Mouse (Mus musculus): ENCODE data around the gene Polr3f.

Gene Polr3f

DNA sequence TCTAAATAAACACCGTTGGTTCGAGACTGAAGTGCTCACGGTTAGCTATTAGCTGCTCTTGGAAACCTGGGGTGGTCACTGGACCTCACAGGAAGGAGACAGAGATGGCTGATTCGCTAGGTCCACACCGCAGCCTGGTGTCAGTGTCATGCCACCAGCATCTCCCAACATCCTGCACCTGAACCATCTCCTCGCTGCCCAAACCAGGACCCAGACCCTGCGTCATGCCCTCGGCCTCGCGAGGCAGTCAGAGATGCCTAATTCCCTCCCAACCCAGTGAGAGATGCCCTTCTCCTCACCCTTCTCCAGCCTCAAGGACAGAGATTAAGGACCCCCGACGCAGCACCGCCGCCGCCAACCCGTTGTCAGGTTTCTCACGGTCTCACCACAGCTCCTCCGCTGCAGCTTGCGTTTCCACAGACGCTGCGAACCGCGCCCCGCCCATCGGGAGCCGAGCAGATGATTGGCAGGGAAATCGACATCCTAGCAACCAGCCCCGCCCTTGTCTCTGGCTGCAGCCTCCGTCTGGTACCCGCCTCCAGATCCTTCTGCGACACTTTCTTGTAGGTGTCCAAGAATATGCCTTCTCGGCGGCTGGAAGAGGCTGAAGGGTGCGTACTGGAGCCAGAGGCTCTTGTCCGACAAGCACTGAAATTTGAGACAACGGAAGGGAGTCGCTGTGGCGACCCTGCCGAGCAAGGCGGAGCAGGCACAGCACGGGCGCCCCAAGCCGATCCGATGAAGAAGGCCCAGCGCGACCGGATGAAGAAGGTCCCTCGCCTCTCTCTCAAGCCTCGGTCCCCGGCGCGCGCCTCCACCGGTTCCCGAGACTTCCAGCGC lies at the start of gene Polr3f, which contains the start of gene Dzank1:
TSS of gene Polr3f (plus strand) at position 738 of the 840 bp plus-strand sequence.
TSS of gene Dzank1 (minus strand) at position 434 of the 840 bp plus-strand sequence.
- DNase-seq (ENCODE audit: low spot score in 2 of 2) = peak; percentile 96 to 97

GRCm38 (mm10) chr2:144479421-144479820 lies 48.1 kb upstream of the Polr3f start:
- DNase-seq (ENCODE audit: low spot score in 2 of 2) = no peak

GRCm38 (mm10) chr2:144484084-144484483 lies 43.4 kb upstream of the Polr3f start:
- DNase-seq (ENCODE audit: low spot score in 2 of 2) = no peak

GRCm38 (mm10) chr2:144485439-144485838 lies 42.1 kb upstream of the Polr3f start:
- no peak for DNase-seq (ENCODE audit: low spot score in 2 of 2)

DNA sequence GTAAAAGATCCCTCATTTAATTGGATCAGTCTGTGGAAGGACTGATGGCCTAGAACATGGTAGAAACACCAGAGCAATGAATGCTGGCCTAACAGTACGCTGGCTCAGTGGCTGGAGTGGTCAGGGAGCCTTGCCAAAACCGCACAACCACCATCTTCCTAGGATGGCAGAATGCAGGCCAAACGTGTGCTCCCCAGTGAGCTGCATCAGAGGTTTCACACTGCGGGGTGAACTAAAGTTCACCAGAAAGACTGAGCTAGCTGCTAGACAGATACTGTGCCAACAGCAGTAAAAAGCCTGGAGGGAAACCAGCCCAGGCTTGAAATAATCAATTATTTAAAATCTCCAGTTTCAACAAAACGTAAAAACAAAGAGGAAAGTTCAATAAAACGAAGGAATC lies 40.0 kb upstream of the Polr3f start:
- DNase-seq (ENCODE audit: low spot score in 2 of 2) = no peak

DNA sequence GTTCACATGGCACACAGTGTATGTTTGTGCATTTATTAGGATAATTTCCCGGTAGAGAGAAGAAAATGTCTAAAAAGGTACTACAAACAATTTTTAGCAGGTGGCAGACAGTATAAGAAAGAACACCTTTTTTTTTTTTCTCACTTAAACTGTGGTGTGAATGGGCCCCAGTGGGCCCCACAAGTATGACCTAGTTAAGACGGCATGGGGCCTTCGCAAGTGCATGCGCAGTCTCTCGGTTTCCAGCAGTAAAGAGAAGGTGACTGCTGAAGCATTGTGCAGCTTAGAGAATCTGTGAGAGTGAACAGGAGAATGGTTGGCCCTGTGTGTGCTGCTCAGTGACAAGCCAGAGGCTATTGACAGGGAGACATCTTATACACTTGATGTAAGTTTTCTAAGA lies 38.2 kb upstream of the Polr3f start:
- no peak for DNase-seq (ENCODE audit: low spot score in 2 of 2)

DNA sequence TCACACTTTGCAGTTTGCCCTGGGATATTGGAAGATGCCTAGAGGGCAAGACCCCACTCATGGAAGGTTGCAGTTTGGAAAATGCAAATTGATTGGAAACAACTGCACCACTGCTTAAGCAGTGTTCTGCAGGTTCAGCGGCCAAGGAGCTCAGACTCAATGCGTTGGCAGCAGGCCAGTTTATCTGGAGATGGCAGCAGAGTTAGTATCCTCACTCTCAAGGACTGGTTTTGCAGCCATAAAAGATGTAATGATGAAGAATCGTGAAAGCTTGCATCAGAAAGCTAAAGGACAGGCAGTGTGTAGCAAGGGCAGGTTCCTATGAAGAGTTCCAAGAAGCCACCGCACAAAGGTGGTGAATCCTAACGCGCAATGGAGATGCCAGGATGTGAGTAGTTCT lies 25.4 kb upstream of the Polr3f start:
- DNase-seq (ENCODE audit: low spot score in 2 of 2) = no peak

- DNase-seq (ENCODE audit: low spot score in 2 of 2) = no peak
Observed at GRCm38 (mm10) chr2:144514619-144515018, 12.9 kb upstream of the Polr3f start.

DNA sequence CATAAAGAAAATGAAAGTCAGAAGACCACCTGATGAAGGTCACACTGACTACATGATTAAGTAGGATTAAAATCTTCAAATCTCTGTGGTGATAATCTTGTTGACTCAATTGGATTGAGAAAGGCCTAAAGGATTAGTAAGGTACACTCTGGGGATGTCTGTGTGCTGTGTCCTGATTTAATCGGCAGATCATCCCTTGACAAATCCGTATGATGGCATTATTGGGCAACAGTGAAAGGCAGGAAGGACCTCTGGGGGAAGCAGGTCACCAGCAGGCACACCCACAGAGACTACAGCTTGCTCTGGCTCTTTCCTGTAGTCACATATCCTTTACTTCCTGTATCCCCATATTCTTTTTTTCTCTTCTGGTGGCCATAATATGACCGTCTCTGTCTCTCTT lies 7.7 kb upstream of the Polr3f start:
- no peak for DNase-seq (ENCODE audit: low spot score in 2 of 2)

DNA sequence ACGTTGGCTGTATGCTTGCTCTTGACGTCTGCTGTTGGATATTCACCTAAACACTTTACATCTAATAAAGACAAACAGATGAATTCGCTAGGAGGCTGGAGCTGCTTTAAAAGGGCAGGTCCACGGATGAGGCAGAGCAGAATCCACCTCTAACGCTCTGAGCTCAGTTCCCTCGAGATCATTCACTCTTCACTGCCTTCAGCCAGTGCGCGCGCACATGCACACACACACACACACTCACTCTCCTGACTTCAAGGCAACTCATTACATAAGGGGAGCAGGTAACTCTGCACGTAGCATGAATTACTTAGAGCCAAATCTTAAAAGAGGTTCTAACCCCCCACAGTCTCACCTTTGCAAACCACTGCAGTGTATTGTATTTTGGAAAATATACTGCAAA lies 1.7 kb upstream of the Polr3f start:
- no peak for DNase-seq (ENCODE audit: low spot score in 2 of 2)

- no peak for DNase-seq (ENCODE audit: low spot score in 2 of 2)
Observed at GRCm38 (mm10) chr2:144527821-144528174, 280 bp downstream of the Polr3f start.

DNA sequence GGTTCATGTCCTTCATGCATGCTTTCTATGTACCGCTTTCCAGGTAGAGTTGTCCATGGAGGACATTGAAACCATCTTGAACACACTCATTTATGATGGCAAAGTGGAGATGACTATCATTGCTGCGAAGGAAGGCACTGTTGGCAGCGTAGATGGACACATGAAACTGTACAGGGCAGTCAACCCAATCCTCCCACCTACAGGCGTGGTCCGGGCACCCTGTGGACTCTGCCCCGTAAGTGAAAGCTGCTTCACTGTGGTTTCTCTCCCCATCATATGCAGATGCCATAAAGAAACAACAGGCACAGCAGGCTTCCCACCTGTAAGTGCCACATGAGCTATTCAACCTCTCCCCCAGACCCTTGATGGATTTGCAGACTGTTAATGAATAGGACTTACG lies 9.6 kb downstream of the Polr3f start:
- no peak for DNase-seq (ENCODE audit: low spot score in 2 of 2)

GRCm38 (mm10) chr2:144541246-144541645 lies 13.7 kb downstream of the Polr3f start:
- no peak for DNase-seq (ENCODE audit: low spot score in 2 of 2)

DNA sequence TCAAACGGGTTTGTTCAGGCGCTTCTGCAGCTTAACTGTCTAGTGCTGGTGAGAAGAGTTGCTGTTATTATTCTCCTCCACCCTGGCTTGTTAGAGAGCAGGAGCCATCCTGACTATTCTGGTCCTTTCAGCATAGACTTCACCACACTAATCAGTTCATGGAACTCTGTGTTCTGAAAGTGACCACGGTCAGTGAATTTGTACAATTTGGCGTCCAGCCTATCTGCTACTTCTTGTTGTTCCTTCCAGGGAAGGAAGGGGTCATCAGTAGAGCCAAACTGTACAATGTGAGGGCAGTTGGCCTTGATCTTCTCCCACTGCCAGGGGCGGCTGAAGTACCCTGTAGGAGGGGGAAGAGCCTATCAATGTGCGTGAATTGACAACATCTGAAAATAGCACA lies 16.2 kb downstream of the Polr3f start:
- no peak for DNase-seq (ENCODE audit: low spot score in 2 of 2)

DNA sequence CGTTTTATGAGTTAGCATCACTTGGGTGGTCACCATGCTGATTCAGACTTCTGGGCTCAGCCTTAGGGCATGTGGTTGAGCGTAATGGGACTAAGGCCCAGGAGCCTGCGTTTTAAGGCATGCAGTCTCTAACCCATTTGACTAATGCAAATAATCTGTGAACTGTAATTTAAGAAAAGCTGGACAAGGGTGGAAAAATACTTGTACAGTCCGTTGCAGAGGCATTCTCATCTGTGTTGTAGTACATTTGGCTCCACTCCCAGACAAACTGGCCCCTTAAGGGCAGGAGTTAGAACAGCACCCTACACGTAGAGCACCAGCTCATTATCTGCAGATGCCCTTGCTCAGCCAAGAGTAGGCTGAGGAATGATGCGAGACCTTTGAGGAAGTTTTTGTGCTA lies 17.1 kb downstream of the Polr3f start:
- no peak for DNase-seq (ENCODE audit: low spot score in 2 of 2)

- DNase-seq (ENCODE audit: low spot score in 2 of 2) = no peak
Observed at GRCm38 (mm10) chr2:144545061-144545460, 17.5 kb downstream of the Polr3f start.

DNA sequence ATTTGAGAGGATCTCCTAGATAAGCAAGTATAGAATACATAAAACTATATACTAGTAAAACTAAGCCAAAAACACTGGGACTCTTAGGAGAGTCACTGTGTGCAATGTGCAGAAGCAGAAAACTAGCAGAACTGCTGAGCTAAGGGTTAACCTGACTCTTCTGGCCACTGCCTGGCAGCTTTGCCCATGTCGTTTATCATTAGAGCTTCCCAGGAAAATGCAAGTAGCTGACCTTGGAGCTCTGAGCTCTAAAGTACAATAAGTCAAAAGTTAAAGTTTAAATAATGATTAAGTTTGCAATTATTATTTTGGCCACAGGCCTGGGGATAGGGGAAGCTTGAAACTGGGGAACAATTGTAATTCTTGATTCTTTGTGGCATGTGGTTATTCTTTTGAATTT lies 18.0 kb downstream of the Polr3f start:
- DNase-seq (ENCODE audit: low spot score in 2 of 2) = no peak

- DNase-seq (ENCODE audit: low spot score in 2 of 2) = no peak
Observed at GRCm38 (mm10) chr2:144547559-144547958, 20.0 kb downstream of the Polr3f start.

DNA sequence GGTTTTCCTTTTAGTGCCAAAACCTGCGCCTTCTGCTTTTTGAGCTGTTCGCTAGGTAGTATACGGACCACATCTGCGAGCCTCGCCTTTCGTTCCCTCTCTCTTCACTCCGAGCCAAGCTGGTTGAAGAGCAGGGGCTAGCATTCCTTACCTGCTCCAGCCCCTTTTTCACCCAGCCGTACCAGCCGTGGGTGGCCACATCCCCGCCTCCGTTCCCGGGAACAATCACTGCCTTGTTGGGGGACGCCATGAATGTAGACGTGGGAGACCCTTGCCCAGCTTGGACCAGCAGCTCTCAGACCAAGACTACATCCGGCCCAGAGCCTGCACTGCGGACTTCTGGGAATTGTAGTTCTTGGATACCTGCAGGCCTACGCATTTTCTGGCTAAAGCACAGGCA lies 23.0 kb downstream of the Polr3f start, which contains the start of gene Rbbp9:
TSS of gene Rbbp9 (minus strand) at position 341 of the 400 bp plus-strand sequence.
- DNase-seq (ENCODE audit: low spot score in 2 of 2) = peak; percentile 53 to 68

DNA sequence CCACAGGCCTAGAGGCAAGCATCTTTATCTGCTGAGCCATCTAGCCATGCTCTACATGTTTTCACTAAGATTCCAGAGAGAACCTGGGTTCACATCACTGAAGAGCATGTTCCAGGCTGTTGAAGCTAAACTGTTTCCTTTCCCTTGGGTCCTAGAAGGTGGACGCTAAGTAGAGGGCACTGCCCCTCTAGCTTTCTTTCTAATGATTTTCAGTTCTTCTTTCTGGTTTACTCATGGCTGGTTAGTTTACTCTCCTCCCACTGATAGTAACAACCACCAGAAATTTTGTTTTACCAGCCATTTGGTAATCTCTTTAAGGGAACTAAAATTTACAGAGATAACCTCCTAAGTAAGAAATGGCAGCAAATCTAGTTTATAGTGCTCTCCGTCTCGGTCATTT lies 26.4 kb downstream of the Polr3f start:
- no peak for DNase-seq (ENCODE audit: low spot score in 2 of 2)

- no peak for DNase-seq (ENCODE audit: low spot score in 2 of 2)
Observed at GRCm38 (mm10) chr2:144555286-144555819, 27.8 kb downstream of the Polr3f start.

DNA sequence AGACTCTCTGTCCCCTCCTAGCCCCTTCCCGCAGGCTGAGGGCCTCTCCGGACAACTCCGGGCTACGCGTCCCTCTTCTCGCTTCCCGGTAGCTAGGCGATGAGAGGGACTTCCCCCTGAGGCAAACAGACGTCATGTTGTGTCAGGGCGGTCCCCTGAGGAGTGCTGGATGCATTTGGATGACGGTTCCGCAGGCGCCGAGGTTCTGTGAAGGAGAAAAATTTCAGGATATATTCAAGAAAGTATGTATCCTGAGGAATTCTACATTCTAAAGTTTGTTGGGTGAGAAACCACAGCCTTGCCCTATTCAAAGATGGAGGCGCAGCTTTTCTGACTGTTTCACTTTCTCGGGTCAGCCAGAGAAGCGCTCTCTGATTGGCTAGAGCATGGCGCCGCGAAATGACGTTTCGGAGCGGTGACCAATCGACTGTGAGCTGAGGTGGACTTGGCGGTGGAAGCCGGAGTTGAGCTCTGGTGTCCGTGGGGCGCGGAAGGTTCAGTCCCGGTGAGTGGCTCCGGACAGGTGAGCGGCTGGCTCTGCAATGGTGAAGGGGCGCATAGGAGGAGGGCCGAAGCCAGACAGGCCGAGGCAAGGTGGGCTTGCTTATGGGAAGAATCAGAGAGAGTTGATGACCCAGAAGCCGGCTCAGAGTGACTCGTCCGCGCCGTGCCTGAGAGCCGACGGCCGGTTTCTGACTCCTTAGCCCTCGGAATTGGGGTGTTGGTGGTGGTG lies 28.5 kb downstream of the Polr3f start, which contains the start of gene Sec23b:
TSS of gene Sec23b (plus strand) at position 410 of the 733 bp plus-strand sequence.
- DNase-seq (ENCODE audit: low spot score in 2 of 2) = peak; percentile 94 to 97

DNA sequence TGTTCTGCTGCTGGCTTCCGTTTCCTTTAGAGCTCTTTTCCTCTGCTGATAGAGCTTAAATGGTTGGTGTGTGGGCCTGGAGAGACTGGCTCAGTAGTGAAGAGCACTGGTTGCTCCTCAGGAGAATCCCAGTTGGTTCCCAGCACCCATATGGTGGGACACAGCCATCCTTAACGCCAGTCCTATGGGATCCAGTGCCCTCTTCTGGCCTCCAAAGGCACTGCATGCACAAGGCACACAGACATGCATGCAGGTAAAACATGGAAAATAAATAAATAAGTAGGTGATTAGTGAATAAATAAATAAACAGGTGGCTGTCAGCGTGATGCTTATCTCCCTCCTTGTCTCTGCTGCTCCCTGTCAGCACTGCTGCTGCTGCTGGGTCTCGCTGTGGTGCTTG lies 61.2 kb downstream of the Polr3f start:
- DNase-seq (ENCODE audit: low spot score in 2 of 2) = no peak

Data from frontal cortex, postnatal 14 days (tissue).